Mouse (Mus musculus): ENCODE measurements around the gene Uts2b. TPM values are rescaled to one million over a fixed set of nuclear protein-coding genes. Genes with fewer than 3 reads are reported as not detected.

The Uts2b gene
- total RNA-seq (2021): not detected in 2 replicates
- long read RNA-seq: 0 reads

DNA sequence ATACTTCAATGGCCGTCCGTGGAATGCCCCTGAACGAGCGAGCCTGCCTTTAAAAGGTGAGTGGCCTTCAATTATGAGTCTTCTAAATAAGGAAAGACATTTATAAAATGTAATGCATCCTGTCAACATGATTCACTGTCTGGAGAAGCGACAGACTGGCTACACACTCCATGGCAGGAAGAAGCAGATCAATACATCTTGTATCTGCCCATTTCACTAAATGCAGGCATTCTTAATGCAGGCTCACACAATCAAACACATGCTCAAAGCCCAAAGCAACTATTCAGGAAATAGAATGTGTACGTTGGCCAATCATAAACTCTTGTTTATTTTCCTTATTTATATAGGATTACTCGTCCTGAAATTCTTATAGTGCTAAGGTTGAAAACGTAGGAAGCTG lies at the start of gene Uts2b:
TSS of gene Uts2b (minus strand) at position 49 of the 400 bp plus-strand sequence.
- no peak for DNase-seq

GRCm38 (mm10) chr16:27417632-27418031 lies 47.6 kb upstream of the Uts2b start:
- DNase-seq: no peak

- no peak for DNase-seq
Measured at GRCm38 (mm10) chr16:27416937-27417584, 47.0 kb upstream of the Uts2b start.

DNA sequence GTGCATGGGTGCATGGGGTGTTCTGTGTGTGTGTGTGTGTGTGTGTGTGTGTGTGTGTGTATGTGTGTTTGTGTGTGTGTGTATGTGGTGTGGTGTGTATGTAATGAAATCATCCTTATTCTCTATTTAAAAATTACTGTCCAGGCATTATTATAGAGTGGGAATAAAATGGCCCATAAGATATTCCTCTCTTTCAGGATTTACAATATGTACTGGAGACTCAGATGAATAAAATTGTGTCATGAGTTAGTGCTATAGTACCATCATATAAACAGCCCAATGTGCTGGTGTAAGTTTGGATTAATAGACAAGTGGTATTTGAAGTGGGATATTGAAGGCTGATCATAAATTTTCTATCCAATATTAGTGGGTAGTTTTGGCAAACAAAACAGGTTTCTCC lies 34.1 kb upstream of the Uts2b start:
- no peak for DNase-seq

GRCm38 (mm10) chr16:27401579-27401978 lies 31.5 kb upstream of the Uts2b start:
- no peak for DNase-seq

DNA sequence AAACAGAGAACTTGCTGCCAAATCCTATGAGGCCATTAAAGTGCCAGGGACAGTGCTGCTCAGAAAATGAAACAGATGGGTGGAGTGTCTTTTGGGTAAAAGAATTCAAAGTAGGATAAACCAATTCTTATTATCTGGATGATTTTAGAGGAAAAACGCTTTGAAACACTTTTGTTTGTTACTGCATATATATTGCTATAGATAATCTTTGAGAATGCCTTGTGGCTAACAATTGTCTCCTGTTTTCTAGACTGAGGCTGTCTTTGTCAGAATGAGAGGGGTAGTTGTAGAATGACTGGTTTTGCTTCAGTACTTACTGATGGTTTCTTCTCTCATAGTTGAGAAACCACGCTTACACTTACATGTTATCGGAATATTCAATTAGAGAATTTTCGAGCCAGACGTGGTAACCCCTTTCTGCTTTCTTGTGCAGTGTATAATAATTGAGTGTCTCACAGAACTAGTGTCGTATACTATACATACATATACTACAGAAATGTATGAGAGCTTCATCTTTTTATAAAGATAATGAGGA lies 29.7 kb upstream of the Uts2b start:
- DNase-seq: no peak

GRCm38 (mm10) chr16:27399026-27399718 lies 29.1 kb upstream of the Uts2b start:
- no peak for DNase-seq

DNA sequence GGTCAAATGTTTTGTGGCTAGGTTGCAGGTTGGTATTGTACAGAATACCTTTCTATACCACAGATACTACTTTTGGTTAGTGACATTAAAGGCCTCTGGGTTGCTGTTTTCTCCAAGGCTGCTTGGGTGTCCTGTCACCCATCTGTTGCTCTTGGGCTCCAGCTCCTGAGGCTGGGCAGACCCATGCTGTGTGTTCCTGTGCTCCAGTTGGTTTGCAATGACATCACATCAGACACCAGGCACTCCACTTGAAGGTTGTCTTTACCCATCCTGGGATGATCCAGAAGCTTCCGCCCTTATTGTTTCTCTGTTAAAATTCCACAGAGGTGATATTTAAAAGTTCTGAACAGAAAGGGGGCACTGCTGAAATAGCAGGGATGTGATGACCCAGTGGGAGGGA lies 26.9 kb upstream of the Uts2b start:
- DNase-seq: no peak

DNA sequence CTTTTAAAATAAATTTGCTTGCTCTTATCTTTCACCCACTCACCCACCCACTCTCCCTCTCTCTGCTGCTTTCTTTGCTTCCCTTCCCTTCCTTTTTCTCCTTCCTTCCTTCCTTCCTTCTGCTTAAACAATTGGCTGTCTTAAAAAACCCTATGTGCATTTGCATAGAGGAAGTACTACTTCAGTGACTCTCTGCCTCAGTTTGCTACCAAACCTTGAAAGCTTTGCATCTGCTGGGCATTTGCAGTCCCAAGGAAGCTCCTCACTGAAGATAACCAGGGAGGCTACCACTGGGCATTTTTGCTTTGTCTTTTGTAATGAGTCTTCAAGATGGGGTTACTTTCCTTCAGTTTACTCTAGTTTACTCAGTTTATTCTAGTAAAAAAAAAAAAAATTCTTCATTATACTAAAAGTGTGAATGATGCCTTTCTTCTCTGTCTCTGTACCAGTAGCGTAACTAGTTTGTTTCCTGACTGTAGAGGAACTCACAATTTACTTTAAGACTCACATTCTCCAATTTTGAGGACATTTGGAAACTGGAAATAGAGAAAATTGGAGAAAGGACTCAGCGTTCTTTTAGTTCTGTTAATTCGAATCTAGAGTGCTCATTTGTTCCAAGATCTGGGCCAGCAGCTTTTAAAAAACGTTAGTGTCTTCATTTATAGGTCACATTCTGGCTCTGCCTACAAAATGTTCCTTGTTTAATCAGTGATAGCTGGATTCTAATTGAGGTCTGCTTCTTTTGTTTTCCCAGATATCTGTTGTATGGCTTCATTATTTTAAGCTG lies 25.4 kb upstream of the Uts2b start:
- DNase-seq: no peak

DNA sequence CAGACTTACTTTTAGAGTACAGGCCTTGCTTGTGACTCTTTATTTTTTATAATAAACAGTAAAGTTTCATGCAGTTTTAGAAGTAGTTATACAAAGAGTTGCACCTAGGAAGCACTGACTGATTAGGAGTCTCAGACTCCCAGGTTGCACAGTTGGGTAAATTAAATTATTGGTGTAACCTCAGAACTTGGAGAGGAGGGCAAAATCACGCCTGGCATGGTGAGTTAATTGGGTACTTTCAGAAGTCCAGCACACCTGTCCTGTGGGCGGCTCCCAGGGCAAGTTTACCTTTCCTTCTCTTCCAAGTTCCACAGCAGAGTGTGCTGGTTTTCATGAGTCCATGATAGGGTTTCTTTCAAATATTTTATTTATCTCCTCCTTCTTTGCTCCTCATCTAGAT lies 21.8 kb upstream of the Uts2b start:
- no peak for DNase-seq

DNA sequence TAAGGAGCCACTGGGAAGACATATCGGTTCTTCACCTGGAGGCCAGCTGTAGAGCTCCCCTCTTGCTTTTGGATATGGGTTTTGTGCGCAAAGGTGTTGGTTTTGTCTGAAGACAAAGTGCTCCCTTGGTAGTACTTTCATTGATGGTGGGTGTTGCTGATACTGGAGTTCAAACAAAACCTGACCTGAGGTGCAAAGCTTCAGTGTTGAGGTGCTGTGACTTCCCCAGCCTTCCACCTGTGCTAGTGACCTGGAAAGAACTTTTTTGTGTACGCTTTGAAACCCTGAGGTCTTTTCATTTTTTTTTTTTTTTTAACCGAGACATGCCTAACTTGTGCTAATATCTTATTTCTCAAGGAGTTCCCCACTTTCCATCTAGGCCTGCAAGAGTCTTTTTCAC lies 20.3 kb upstream of the Uts2b start:
- DNase-seq: no peak

- no peak for DNase-seq
Measured at GRCm38 (mm10) chr16:27389534-27390282, 19.7 kb upstream of the Uts2b start.

- DNase-seq: peak; percentile 86
Measured at GRCm38 (mm10) chr16:27388761-27389451, 18.9 kb upstream of the Uts2b start, which contains the start of gene Ccdc50. Gene Ccdc50 (plus strand): TSS chr16:27388869.

- DNase-seq: no peak
Measured at GRCm38 (mm10) chr16:27387634-27388611, 17.9 kb upstream of the Uts2b start.

GRCm38 (mm10) chr16:27386850-27387407 lies 16.9 kb upstream of the Uts2b start:
- DNase-seq: no peak

GRCm38 (mm10) chr16:27385649-27386048 lies 15.6 kb upstream of the Uts2b start:
- DNase-seq: no peak

DNA sequence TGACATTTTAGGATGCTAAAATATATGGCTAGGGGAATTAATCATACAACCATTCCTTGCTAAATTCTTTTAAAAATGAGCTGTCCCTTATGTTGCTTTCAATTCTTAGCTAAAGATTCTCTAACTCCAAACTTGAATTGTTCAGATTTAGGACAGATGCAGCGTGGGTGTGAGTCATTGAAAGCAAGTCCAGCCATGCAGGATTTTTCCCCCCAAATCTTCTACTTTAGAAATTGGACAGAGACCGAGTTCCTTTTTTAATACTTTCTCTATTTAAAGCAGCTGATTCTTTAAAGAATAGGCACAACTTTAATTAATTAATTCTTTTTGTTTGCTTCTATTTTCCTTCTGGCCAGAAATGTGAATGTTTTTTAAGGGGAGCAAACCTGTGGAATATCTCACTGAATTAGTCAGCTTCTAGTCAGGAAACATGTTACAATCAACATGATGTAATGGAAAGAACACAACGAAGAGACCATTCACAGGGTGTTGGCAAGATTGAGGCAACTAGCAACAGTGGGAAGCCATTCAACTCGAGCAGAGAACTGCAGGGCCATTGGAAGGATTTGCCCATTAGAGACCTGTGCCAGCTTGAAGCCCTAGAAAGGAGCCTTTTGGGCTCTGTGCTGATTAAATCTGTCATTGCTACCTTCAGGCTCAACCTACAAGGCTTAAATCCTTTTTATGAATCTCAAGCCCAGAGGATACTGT lies 15.0 kb upstream of the Uts2b start:
- DNase-seq: no peak

- no peak for DNase-seq
Measured at GRCm38 (mm10) chr16:27382217-27382616, 12.2 kb upstream of the Uts2b start.

- no peak for DNase-seq
Measured at GRCm38 (mm10) chr16:27376556-27376955, 6.5 kb upstream of the Uts2b start.

Measured in adrenal gland, postnatal 25 days (tissue).